Mouse (Mus musculus) kidney, adult 2 months (tissue): ENCODE measurements around the gene Npc1l1.

Source experiments
- CTCF ChIP-seq: fragments of 200-500 bp; conservative IDR thresholded peaks from 2 replicates; pipeline ENCODE4 v1.5.1; 2011; ENCODE audit warnings: low read depth, mild to moderate bottlenecking, control low read depth, low read length, moderate library complexity, mixed read lengths; ENCODE audit not compliant: insufficient read depth, insufficient read length
- POLR2A ChIP-seq: fragments of 200-500 bp; IDR thresholded peaks from one replicate; pipeline ENCODE4 v1.6.1; 2011; ENCODE audit warnings: low read depth, low read length, control low read depth

DNA sequence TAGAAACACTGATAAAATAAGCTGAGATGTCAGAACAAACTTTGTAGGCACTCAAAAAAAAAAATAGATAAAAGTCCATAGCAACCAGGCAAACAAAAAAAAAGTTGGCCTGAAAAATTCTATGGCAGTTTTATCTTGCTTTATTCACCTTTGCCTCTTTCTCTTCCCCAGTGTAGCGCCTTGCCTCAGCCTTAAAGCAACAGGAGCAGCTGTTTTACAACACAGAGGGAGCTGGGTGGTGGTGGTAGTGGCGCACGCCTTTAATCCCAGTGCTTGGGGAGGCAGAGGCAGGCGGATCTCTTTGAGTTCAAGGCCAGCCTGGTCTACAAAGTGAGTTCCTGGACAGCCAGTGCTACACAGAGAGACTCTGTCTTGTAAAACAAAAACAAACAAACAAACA lies 3.1 kb upstream of the Npc1l1 start:
- TF ChIP-seq CTCF (no peak), POLR2A (no peak)
